Mouse (Mus musculus) heart, postnatal 10 days (tissue): ENCODE measurements around the gene Kat2a. TPM values are rescaled to one million over a fixed set of nuclear protein-coding genes. Genes with fewer than 3 reads are reported as not detected.

Experiments used
- DNase-seq, 2 experiments: peaks; one replicate each; pipeline ENCODE4 v3.0.0; 2021
- intact Hi-C: fragments of 180-260 bp; cut with DNase I; formaldehyde crosslinking; loops from one replicate; pipeline ENCODE4 v1.15.1; 2025
- total RNA-seq, 2 experiments: library from RNA; stranded (reverse); gene quantifications; 2 replicates each; pipeline ENCODE4 v1.2.3; 2021

Gene Kat2a
- total RNA-seq, 2 experiments from 2014 or later: 16.1 to 16.6 TPM

DNA sequence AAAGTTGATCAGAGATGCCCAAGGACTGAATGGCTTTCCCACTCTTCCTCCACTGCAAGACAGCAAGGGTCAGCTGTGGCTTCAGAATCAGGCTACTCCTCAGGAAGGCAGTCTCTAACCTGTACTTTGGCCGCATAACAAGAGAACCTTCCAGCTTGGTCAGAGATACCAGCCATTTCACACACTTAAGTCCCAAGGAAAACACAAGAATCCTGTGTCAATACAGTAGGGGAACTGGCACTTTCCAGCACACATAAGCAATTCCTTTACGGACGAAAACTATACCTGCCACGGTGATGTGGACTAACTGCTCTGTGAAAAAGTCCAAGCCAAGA, 24.4 kb upstream of the Kat2a start:
- intact Hi-C loops: loop anchor here (2.0 kb wide), 1 partner anchor 22 kb away; no protein-coding TSS in a partner anchor
- DNase-seq: no peak

- intact Hi-C loops: loop anchor here (2.0 kb wide), 1 partner anchor 21 kb away; no protein-coding TSS in a partner anchor
- no peak for DNase-seq
Observed at GRCm38 (mm10) chr11:100735954-100736745, 23.9 kb upstream of the Kat2a start.

DNA sequence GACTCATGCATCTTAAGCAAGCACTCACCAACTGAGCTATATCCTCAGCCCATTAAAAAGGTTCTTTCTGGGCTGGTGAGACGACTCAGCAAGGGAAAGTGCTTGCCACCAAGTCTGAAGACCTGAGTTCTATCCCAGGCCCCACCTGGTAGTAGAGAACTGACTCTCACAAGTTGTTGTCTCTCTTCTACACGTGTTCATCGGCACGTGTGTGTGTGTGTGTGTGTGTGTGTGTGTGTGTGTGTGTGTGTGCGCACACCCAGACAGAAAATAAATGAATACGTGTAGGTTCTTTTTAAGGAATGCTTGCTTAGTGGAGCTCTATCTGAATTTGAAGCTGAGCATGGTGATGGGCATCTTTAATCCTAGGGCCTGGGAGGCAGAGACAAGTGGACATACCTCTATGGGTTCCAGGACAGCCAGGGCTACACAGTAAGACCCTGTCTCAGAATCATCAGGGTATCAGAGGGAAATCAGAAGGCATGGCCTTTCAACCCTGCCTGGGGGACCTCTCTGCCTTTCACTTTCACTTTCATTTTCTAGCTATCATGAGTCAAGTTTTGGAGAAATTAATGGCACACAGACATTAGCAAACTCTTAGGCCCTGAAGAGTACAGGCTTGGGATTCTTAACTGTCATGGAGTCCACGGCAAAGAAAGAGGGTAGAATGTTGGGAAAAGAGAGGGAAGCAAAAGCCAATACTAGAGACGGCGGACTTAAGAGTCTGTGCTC, 23.0 kb upstream of the Kat2a start:
- intact Hi-C loops: no loop called here
- DNase-seq: no peak

DNA sequence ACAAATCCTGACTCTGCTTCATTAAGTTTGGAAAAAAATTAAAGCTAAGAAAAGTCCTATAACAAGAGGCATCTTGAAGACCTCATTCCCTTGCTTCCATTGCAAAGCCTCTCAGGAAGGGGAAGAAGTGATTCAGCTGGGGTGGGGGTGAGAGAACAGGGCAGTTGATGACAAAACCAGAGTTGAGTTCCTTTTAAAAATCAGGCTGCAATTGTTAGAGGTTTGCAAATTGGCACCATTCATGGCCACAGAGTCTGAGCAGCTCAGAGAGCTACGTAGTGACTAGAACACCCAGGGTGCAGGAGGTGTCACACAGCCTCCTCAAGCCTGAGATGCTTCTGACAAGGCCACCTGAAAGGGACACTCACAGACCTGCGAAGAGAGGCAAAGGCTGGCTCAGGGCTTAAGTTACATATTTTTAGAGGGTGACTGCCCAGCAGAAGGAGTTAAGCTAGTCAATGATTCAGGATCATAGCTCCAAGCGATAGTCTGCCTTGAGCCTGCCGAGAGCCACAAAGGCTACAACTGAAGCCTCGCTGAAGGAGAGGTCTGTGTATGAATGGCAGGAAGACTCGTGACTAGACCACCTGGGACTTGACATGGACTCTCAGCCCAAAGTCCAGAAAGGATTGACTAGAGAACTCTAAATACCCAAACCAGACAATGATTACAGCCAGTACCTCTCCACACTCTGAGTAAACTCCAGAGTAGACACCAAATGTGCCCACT, 18.4 kb upstream of the Kat2a start:
- DNase-seq: no peak
- intact Hi-C loops: no loop called here

GRCm38 (mm10) chr11:100729976-100730375, 17.7 kb upstream of the Kat2a start:
- no peak for DNase-seq
- intact Hi-C loops: no loop called here

DNA sequence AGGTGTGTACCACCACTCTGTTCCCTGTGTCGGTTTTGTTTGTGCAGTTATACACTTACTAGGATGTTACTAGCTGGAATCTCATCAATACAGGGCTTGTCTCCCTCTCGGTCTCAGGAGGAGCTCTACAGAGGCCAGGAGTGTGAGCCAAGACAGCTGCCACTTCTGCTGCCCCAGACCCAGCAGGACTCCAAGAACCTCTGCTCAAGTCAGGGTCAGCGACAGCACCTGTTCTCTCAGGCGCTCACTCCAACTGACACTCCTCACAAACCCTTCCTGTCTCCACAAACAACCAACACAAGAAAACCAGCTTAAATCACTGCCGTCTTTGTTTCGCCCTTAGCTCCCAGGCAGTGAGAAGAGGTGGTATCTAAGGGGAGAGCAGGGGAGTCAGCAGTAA, 16.3 kb upstream of the Kat2a start:
- intact Hi-C loops: no loop called here

DNA sequence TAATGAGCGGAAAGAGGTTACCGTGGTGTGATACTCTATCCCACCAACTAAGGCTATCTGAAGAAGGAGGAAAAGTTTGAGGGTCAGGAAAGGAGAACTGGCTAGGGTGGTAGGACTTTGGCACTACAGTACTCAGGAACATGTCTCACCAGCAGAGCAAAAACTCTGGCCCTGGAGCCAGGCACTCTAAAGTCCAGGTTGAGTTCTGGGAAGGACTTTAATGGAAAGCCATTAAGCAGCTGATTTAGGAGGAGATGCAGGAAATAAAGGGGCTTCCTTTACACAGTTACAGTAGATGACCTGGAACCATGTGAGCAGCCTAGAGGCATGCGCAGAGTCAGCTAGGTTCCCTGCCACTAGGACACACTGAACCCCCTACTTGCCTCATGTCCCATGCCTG, 14.9 kb upstream of the Kat2a start:
- intact Hi-C loops: no loop called here
- DNase-seq: no peak

More for the DNA sequence above, 16.3 kb upstream of the Kat2a start:
- DNase-seq: no peak

DNA sequence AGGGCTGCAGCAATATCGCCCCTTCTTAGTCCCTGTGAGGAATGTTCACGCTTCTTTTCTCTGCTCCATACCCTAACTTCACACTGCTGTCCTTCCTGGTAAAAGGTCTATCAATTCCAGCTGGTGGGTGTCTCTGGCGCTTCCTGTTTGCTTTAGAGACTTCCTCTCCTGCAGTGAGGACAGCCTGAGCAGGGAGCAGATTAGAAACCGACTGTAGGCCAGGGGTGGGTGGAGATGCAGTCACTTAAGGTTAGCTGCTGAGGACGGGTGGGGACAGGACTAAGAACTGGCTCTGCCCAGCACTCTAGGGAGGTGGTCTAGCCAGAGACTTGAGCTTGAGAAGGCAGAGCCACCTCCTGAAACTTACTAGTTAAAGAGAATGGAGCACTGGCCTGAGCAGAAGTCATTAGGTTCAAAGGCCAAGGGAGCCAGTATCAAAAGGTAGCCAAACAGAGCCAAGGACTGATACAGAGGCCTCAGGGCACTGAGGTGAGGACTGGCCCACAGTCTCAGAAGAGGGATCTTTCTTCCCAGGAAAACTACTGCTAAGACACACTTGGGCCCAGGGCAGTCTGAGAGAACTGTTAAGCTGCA, 12.8 kb upstream of the Kat2a start:
- intact Hi-C loops: no loop called here
- DNase-seq: peak; percentile 51 to 58

DNA sequence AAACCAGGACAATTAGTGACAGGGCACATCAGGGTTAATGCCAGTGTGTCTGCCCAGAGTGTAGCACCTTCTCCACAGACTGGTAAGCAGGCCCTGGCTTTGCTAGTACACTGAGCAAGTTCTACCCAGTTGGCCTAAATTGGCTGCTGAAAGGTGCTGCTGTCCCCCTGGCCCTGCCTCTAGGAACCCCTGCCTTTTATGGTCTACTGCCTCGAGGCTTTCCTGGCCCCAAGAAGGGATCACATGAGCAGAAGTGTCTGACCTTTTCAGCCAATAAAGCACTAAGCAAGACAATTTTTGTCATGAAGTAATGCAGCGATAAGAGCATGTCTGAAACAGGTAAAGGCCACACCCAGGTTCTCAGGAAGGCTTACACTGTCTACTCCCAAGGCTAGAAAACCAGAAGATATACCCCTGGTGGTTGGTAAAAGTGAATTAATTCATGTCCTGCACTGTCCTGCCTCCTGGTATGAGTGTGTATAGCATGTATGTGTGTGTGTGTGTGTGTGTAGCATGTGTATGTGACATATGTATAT, 10.3 kb upstream of the Kat2a start:
- intact Hi-C loops: no loop called here
- peak in 1 of 2 experiments; percentile 38 for DNase-seq

DNA sequence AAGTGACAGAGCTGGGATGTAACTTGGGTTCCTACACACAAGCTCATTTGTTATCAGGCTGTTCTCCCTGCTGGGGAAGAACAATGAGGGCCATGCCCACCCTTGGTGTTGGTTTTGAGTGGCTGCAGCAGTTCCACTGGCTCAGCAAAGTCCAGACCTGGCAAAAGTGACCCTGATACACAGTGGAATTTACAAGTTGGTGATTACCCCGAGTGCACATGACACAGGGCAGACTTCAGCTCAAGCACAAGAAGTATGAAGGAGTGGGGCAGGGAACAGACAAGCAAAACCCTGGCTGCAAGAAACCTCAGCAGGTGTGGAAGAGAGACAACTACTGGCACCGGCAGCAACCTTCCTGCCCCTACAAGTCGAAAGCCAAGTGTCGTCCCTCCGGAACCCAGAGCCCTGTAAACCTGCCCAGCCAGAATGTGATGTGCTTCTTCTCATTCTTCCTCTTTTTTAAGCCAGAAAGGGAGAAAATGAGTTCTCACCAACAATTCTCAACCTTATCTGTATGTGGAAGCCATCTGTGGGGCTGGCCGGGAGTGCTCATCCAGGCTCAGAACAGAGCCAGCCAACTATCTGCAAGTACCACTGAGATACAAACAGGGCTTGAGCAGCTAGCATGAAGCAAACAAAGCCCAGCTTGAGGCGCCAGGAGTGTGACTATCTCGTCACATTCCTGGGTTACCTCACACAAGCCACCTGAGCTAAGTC, 9.7 kb upstream of the Kat2a start:
- intact Hi-C loops: no loop called here
- DNase-seq: peak; percentile 42 to 53

DNA sequence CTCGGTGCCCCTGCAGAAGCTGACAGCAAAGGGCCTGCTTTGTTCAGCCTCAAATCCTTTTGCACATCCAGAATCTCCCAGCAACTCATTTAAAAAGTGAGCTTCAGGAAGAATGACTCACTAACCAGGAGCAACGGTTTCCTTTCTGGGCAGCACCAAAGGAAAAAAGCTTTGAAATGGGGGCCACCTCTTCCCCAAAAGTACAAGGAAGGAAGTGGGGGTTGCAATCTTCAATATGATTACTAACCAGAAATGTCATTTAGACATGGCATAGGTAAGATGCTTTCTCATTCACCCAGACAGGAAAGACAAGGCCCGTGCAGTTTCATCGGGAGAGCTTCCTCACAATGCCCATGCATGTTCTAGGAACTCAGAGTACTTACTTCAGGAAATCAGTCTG, 9.0 kb upstream of the Kat2a start:
- intact Hi-C loops: no loop called here
- DNase-seq: no peak

GRCm38 (mm10) chr11:100720345-100720744, 8.1 kb upstream of the Kat2a start:
- intact Hi-C loops: no loop called here
- peak; percentile 53 to 63 for DNase-seq

- intact Hi-C loops: loop anchor here (10.0 kb wide), 1 partner anchor 345 kb away; no protein-coding TSS in a partner anchor
- DNase-seq: no peak
Observed at GRCm38 (mm10) chr11:100719893-100720292, 7.6 kb upstream of the Kat2a start.

DNA sequence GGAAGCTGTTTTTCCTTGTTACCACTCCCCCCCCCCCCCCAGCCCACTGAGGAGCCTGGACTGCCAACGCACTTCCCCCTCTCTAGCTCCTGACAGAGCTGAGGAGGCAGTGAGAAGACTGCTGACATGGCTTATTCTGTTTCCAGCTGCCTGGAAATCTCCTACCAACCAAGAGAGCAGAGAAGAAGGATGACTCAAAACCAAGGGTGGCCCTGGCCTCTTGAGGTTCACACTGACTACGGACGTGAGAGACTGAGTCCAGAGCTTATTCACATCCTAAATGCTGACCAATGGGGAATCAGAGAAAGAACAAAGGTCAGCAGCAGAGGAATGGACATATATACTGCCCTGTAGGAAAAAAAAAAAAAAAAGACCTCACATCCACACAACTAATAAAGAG, 7.0 kb upstream of the Kat2a start:
- intact Hi-C loops: loop anchor here (10.0 kb wide), 1 partner anchor 345 kb away; no protein-coding TSS in a partner anchor
- no peak for DNase-seq

DNA sequence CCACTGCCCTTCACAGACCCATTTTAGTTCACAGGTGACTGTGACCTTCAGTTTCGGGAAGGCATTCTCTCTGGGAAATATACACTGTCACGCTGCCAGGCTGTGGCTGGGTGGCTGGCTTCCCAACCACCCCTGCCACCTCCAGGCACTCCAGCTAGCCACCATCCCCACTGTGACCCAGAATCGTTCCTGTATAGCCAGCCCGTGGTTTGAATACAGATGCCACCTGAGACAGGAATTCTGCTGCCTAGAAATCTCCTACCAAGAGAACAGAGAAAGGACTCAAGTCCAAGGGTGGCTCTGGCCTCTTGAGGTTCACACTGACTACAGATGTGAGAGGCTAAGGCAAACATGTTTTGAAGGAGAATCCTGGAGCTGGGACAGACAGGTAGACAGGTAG, 6.6 kb upstream of the Kat2a start:
- intact Hi-C loops: loop anchor here (10.0 kb wide), 1 partner anchor 346 kb away; no protein-coding TSS in a partner anchor
- DNase-seq: peak; percentile 44 to 58

- no peak for DNase-seq
- intact Hi-C loops: loop anchor here (10.0 kb wide), 1 partner anchor 346 kb away; no protein-coding TSS in a partner anchor
Observed at GRCm38 (mm10) chr11:100718462-100718861, 6.2 kb upstream of the Kat2a start.

DNA sequence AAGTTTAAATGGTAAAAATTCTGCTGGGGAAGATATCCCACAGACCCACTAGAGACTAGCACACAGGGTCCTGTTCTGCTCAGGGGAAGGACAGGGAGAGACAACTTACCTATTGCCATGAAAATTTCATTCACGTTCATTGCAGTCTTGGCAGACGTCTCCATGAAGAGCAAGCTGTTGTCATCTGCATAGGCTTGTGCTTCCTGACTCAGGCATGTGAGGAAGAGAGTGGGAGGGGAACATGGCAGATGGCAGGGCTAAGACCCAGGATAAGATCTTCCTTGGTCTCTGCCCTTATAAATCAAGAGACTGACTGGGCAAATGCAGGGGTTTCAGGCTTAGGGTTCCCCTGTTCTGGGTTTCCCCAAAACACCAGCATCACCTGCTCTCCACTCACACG, 4.4 kb upstream of the Kat2a start:
- no peak for DNase-seq
- intact Hi-C loops: loop anchor here (10.0 kb wide), 1 partner anchor 348 kb away; no protein-coding TSS in a partner anchor

DNA sequence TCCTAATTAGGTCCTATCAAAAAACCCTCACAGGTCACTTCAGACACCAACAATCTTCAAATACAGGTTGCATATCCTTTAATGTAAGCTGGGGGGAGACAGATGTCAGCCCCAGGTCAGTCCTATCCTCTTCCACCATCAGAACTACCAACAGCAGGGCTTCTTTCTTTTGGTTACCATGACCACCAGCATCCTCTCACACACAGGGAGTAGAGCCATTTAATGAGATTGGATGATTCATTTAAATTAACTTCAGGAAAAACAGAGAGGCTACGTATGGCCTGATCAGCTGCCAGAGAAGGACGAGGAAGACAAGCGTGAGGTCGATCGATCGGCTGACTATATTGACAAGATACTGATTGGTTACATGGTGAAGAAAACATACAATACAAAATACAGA, 2.7 kb upstream of the Kat2a start:
- no peak for DNase-seq
- intact Hi-C loops: loop anchor here (1.0 to 10.0 kb wide), 4 partner anchors 22 to 350 kb away; no protein-coding TSS in a partner anchor

- peak; percentile 89 to 91 for DNase-seq
- intact Hi-C loops: loop anchor here (1.0 to 10.0 kb wide), 4 partner anchors 22 to 350 kb away; no protein-coding TSS in a partner anchor
Observed at GRCm38 (mm10) chr11:100714534-100714915, 2.3 kb upstream of the Kat2a start.
